Mouse (Mus musculus): ENCODE results near the gene Scly.

The Scly gene

GRCm38 (mm10) chr1:91297799-91298744, at the start of gene Scly:
Gene Scly, plus strand, starts transcription at chr1:91298338.
- peak; percentile 34 for DNase-seq (ENCODE audit: extremely low read depth, low read depth, low spot score)

DNA sequence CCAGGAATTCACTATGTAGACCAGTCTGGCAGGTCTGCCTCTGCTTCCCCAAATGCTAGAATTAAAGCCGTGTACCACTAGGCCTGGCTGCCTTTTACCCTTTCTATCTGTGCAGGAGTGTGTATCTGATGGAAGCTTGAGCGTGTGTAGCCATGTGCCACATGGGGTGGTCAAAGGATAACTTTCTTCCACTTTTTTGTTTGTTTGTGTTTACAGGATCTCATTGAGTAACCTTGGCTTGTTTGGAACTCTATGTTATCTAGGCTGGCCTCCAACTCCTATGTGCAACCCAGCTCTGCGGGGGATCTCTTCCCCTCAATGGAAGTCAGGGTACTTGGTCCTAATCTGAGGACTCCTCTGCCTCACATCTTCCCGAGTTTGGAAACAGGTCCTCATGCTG, 49.2 kb upstream of the Scly start:
- DNase-seq (ENCODE audit: extremely low read depth, low read depth, low spot score): no peak

- DNase-seq (ENCODE audit: extremely low read depth, low read depth, low spot score): peak; percentile 96
These were observed 48.3 kb upstream of the Scly start, which contains the start of gene Ube2f for GRCm38 (mm10) chr1:91249564-91250414. Gene Ube2f, plus strand, starts transcription at chr1:91250304.

DNA sequence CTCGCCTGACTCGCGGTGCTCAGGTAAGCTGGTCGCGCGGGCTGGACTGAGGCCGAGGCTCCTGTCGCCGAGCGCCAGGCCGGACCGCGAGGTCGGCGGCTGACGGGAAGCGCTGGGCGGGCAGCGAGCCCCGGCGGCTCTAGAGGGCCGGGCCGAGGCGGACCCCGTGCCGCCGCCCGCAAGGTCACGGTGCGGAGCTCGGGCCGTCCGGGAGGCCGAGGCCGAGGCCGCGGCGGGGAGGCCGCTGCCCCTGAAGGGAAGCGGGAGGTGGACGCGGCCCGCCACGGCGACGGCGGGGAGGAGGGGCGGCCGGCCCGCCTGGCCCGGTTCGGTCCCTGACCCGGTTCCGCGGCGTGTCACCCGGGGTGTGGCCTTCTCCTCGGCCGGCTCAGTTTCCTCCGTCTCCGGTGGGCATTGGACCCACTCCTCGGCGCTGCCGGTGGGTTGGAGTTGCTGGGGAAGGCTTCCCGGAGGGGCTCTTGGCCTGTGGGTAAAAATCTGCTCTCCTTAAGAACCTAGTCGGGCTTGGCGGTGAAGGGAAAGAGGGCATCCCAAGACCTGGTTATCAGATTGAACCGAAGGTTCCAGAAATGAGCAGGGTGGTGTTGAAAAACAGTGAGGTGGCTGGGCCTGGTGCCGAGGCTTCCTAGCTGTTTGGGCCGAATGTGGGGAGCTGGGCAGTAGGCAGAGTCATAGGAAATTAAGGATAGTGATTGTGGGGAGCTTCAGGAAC, 47.6 kb upstream of the Scly start:
- no peak for DNase-seq (ENCODE audit: extremely low read depth, low read depth, low spot score)

- DNase-seq (ENCODE audit: extremely low read depth, low read depth, low spot score): no peak
These were observed 46.9 kb upstream of the Scly start for GRCm38 (mm10) chr1:91251148-91251650.

DNA sequence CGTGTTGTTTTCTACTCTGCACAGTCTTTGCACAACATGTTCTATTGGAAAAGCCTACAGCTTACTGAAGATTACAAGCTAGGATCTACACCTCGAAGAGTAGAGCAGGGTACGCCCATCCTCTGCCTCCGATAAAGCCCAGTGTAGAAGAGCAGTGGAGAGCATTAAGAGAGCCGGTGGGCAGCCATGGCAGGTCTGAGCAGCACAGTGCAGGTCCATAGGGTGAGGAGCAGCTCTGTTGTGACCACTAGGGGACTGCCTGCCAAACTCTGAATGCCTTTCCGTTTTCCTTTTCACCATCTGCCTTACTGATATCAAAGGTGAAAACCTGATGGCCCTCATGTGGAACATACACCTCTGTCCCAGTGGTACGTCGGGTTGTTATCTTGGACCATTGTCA, 46.2 kb upstream of the Scly start:
- DNase-seq (ENCODE audit: extremely low read depth, low read depth, low spot score): no peak

DNA sequence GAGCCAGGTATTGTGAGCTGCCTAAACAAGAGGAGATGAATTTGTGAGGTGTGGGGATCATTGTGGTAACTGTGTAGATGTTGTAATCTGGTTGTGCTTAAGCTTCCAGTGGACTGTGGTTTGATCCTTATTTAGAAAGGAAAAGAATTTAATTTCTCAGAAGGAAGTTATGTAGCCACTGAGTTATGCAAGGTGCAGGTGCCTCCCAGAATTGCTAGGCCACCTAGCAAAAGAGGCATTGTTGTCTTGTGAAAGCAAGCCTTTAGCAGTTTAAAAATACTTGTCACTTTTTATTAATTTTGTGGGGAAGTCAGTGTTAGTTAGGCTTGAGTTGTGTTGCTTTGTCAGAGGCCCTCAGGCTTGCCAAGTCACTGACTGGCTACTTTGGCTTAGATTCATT, 40.2 kb upstream of the Scly start:
- DNase-seq (ENCODE audit: extremely low read depth, low read depth, low spot score): no peak

DNA sequence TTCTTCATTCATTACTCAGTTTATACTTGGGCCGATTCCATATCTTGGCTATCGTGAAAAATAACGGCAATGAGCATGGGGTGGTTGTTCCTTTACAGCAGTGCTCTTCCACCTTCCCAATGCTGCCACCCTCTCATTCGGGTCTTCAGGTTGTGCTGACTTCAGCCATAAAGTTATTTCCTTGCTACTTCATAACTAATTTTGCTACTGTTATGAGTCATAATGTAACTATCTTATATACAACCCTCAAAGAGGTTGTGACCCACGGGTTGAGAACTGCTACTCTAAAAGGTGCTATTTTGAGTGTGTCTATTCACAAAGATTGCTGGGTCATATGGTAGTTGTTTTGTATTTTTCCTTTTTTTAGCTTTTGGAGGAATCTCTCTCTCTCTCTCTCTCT, 38.3 kb upstream of the Scly start:
- no peak for DNase-seq (ENCODE audit: extremely low read depth, low read depth, low spot score)

- no peak for DNase-seq (ENCODE audit: extremely low read depth, low read depth, low spot score)
These were observed 35.6 kb upstream of the Scly start for GRCm38 (mm10) chr1:91262508-91262907.

DNA sequence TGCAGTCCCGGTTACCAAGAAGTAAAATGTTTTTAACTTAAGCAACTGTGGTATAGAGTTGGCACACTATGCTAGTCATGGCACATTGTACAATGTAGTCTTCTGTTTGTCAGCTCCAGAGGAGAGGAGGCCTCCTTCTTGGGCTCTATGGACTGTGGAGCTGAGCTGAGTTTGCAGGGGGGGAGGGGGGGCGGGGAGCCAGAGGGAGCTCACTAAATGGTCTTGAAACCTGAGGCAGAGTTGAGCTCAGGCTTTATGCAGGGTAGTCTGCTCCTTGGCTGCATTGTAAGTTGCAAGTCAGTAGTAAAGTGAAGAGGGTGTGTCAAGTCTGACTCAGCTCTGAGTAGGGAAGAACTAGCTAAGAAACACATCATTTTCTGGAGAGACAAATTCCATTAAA, 25.9 kb upstream of the Scly start:
- DNase-seq (ENCODE audit: extremely low read depth, low read depth, low spot score): no peak

DNA sequence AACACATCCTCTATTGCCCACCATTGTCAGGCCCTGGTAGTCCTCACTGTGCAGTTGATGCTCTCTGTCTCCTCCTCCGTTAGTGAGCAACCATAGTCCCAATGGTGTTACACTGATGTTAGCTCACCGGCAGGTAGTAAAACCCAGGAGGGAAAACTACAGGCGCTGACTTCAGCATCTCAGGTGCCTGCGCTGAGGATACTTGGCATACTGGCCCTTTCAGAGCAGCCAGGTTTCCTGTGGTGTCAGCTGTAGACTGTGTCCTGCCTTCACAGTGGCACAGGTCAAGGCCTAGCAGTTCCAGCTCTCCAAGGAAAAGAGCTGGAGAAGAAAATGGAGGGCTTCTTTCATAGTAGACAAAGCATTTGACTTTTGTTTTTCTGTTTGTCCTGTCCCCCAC, 21.6 kb upstream of the Scly start:
- DNase-seq (ENCODE audit: extremely low read depth, low read depth, low spot score): no peak

- no peak for DNase-seq (ENCODE audit: extremely low read depth, low read depth, low spot score)
These were observed 20.7 kb upstream of the Scly start for GRCm38 (mm10) chr1:91277480-91277879.

DNA sequence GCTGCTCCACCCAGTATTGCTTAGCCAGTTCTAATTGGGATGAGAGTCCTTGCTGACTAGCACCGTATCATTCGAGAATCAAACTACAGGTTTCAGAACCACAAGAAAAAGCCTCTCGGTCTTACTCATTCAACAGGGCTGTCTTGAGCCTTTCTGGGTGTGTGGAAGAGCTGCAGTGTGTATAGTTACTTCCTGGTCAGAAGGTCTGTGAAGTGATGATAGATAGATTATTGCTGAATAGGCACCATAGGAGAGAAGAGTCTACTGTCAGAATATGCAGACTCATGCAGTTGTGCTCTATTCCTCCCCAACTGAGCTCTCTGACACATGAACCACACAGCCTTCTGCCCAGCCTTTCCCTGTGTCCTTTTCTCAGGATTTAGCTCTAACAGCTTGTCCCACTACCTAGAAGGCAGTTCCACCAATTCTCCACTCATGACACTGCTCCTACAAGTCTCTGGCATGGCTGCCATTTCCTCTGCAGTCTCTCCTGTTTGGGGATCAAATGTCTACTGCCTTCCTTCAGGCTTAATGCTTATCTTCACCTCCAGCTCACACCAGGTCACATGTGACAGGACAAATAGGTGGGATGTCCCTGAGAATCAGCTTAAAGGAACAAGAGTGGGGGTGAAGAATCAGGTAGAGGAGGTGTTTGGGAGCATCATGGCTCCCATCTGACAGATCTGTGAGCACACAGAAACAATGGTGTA, 19.6 kb upstream of the Scly start:
- no peak for DNase-seq (ENCODE audit: extremely low read depth, low read depth, low spot score)

DNA sequence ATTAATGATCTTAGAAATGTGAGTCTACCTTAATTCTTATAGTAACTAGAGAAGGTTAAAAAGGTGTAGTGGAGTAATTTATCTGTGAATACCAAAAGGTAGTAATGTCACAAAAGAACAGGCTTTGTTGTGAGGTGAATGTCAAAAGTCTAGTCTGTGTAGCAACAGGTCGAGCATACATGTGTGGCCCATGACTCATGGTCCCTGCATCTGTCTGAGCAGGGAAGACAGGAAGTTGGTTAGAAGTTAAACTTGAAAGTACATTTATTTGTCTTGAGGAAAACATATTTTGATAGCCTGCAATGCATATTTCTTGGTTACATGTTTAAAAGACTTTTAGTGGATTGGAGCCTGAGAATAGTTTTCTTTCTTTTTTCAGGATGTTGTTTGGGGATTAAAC, 19.0 kb upstream of the Scly start:
- no peak for DNase-seq (ENCODE audit: extremely low read depth, low read depth, low spot score)

DNA sequence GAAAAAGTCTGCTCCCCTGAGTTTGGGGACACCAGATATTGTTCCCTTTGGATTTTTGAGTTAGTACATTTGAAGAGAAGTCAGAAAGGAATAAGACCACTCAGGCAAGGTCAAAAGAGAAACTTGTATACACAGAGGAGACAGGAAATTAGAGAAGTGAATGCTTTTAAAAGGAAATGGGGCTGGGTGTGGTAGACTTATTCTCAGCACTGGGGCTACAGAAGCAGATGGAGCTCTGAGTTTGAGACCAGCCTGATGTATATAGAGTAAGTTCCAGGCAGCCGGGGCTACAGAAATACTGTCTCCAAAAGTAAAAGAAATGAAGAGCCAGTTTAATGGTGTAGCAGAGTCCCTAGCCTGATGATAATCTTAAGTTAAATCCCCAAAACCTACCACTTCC, 15.6 kb upstream of the Scly start:
- no peak for DNase-seq (ENCODE audit: extremely low read depth, low read depth, low spot score)

DNA sequence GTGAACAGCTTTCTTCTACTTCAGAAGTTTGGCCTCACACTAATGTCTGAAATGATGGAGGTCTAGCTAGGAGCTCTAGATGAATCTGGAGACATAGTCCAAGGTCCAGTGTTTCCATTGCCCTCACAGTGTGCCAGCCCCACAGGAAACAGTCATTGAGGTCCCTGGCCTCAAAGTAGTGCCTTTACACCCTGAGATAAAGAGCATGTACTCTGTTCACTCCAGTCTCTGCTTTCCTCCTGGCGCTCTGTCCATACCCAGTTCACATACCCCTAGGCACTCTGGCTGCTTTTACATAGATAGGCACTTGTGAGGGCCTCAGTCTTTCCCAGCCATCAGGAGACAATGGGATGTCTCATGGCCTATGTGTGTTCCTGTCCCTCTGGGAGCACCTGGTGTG, 8.8 kb upstream of the Scly start:
- no peak for DNase-seq (ENCODE audit: extremely low read depth, low read depth, low spot score)

DNA sequence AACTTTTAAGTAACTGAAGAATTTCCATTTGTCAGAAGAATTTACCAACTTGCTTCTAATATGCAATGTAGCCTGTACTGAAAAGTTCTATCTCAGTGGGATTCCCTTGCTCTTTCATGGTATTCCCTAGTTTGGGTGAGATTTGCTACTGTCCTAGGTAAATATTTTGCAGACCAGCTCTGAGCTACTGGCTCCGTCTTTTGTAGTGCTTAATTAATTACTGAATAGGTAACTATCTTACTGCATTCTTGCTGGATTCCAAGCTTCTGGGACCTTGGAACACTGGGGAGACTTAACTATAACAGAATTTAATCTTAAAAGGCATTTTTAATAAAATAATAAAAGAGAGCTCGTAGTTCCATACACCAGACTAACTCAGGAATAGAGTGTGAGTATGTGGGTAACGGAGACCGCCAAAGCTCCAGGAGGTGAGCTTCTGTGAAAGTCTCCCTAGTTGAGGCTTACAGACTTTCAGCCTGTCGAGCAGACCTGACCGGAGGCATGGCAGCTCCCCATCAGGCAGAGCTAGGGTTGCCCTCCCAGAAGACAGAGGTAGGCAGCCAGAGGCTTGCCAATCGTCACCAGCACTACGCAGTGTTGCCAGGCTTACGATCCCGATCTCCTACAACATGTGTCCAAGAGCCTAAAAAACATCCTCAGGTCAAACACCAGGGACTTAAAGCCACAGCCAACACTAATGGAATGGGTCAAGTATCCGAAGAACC, 5.9 kb upstream of the Scly start:
- DNase-seq (ENCODE audit: extremely low read depth, low read depth, low spot score): no peak

DNA sequence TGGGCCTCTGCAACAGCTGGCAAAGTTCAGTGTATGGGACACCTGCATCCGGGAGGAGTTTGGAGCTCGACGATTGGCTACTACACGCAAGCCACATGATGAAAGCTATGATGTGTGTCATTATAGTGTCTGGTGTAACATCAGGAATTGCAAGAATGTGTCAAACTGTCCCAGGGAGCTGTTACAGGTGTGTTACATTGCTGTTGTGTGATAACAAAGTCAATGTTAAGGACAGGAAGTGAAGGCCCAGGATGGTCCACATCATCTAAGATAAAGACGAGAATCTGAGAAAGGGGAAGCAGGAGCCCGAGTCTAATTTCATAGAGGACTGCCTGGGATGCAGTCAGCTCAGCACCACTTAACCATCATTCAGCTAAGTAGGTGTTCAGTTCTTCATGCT, 2.6 kb upstream of the Scly start:
- no peak for DNase-seq (ENCODE audit: extremely low read depth, low read depth, low spot score)

DNA sequence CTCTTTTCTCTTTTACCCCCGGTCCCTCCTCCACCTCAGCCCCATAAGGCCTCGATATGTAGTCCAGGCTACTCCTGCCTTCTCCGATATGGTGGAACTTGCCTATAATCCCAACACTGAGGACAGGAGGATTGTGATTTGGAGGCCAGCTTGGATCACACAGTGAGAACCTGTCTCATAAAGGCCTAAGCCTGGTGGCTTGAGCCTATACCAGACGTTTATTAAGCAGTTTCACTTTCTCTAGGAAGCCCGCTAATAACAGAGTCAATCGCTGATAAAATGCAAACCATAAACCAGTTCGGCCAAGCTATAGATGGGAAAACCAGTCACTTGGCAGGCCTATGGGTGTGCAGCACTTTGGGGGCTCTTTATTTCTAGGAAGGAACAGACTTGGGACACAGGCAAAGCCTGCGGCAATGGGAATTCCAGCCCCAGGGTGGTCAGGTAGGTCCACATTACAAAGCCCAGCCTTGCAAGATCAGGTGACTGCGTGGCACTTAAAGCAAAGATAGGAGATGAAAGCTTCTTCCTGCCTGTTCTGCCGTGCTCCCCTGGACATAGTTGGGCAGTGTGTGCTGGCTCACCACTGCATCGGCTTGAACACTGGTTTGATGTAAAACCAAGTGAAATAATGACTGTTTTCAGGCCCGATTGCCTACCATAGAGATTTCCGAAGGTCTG, 1.0 kb downstream of the Scly start:
- no peak for DNase-seq (ENCODE audit: extremely low read depth, low read depth, low spot score)

All from fat pad, adult 2 months (tissue).